Mouse (Mus musculus) megakaryocyte, embryonic 14.5 days (primary cell): Measurements from ENCODE around the gene Pde11a.

Experiments
- FLI1 ChIP-seq: IDR thresholded peaks from 2 replicates; pipeline ENCODE4 v1.6.1; 2012; ENCODE audit warnings: low read length, inconsistent platforms, mixed read lengths
- GATA1 ChIP-seq: IDR thresholded peaks from 3 replicates; pipeline ENCODE4 v1.6.1; 2012; ENCODE audit warnings: mixed read lengths, low read length, inconsistent platforms, borderline replicate concordance

DNA sequence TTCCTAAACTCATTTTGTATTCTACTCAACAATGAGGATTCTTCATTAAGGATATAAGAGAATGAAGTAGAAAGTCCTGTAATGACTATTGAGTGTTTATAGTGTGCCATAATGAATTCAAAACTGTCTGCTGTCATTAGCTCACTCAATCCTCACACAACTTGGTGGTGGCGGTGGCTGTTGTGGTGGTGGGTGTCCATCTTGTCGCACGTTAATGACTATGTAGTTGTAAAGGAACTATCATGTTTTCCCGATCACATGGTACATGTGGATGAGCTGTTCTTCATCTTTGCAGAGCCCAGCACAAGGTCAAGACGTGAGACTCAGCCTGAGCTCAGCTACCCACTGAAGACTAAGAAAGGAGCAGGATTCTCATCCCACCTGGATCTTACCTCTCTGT lies 242.7 kb downstream of the Pde11a start:
- TF ChIP-seq FLI1 (no peak), GATA1 (no peak)
